Mouse (Mus musculus): ENCODE measurements around the gene Rassf4.

Gene Rassf4

GRCm38 (mm10) chr6:116673471-116674282, at the start of gene Rassf4:
TSS of gene Rassf4 (minus strand) at chr6:116673952.
- DNase-seq (ENCODE audit: low read depth, low spot score), result peak; percentile 45

DNA sequence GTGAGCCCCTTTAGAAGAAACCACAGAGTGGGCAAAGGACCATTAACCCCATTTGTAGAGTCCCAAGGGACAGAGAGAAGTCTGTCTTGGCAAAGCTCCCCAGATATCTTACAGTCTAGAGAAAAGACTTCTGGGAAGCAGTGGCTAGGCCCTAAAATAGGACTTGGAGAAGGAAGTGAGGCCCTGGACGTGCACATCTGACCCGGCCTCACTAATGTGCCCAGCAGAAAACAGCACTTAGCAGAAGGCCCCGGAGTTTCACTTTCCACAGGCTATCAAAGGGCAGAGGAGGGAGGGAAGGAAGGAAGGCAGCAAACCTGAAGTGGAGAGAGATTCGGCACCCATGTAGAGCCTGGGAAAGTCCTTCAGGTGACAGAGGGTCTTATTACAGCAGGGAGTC, 45.2 kb upstream of the Rassf4 start:
- DNase-seq (ENCODE audit: low read depth, low spot score), result no peak

DNA sequence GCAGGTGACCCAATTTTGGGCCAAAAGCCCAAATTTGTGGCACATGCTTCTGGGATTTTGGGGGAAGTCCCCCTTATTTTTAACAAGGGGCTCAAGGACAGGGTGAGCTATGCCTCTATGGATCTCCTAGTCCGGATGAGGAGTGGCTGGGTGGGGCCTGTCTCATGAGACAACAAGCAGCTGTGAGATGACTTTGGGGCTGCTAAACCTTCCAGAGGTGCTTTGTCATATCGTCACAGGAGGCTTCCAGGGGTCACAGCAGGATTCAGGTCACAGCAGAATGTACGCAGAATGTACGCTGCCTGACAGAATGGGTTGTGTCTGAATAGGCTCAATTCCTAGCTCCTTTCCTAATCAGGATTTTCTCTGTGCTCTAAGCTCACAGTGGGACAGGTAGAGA, 44.6 kb upstream of the Rassf4 start:
- DNase-seq (ENCODE audit: low read depth, low spot score), result no peak

DNA sequence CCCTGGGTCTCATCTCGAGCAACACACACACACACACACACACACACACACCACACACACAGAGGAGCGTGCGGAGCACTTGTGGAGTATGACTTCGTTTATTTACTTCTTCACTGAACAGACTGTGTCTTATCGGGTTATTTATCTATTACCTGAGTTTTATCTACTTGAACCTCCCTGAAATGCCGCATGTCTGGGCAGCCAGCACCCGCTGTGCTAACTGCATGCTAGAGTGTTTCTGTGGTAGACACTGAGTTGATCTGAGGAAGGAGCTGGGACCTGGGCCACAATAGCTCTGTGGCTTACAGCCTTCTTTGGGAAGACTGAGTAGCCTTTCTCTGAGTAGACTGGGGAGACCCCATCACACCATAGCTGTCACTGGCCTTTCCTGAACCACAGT, 44.1 kb upstream of the Rassf4 start:
- DNase-seq (ENCODE audit: low read depth, low spot score), result no peak

DNA sequence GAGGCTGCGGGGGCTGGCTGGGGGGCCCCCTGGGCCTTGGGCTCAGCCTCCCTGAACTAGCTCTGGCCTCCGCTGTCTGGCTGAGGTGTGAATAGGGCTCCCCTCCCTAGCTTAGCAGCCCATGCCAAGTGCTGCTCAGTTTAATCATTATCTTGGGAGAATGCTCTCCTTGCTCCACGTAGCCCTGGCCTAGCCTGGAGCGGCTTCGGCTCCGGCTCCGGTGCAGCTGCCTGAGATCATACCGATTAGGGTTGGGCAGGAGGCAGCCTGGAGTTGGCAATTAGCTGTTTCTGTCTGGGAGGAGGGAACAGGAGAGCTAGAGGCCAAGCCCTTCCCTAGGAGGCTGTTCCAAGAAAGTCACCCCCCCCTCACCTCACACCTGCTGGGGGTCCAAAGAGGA, 42.9 kb upstream of the Rassf4 start, which contains the start of gene Tmem72:
Gene Tmem72, minus strand, starts transcription at position 248 of the 400 bp plus-strand sequence.
- DNase-seq (ENCODE audit: low read depth, low spot score), result no peak

DNA sequence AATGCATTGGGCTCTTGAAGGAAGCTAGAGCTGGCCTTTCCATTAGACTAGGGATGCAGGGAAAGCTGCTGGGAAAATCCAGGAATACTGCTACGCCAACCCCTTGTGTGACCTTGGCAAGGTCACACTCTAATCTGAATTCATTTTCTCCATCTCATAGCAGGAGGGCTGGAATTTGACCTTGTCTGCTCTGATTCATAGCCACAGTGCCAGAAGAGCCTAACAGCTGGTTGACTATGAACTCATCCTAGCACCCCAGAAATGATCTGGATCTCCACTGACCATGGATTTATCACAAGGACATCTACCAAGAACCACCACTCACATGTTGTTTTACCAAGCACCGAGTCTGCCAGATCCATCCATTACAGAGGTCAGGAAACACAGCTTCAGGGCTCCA, 41.4 kb upstream of the Rassf4 start:
- no peak for DNase-seq (ENCODE audit: low read depth, low spot score)

DNA sequence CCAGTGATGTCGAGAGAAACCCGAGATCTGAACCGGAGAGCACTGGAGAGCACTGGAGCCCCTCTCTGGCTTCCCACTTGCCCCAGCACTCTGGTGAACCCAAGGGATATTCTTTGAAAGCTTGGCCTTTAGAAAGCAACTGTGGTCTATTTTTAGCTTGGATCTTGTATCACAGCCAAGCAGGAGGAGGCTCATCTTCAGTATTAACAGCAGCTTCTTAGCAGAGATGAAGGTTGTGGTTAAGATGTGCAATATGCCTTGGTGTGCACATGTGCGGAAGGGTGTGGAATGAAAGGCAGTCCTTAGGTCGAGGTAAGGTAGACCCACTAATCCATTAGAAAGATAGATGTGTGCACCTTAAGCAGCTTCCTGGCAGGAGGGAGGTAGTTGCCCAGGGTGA, 40.8 kb upstream of the Rassf4 start:
- DNase-seq (ENCODE audit: low read depth, low spot score), result no peak

- no peak for DNase-seq (ENCODE audit: low read depth, low spot score)
These were observed 40.2 kb upstream of the Rassf4 start for GRCm38 (mm10) chr6:116713966-116714365.

DNA sequence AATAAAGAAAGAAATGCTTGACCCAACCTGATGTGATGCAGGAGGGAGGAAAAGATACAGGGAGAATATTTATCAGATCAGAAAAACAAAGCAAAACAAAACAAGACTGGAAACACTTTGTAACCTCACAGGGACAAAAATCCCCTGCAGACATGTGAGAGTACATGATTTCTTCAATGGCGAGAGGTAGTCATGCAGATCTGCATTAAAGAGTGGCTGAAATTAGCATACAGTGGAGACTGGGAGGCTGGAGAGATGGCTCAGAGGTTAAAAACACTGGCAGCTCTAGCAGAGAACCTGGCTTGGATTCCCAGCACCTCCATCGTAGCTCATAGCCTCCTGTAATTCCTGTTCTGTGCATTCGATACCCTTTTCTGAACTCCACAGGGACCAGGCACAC, 38.8 kb upstream of the Rassf4 start:
- DNase-seq (ENCODE audit: low read depth, low spot score), result no peak

DNA sequence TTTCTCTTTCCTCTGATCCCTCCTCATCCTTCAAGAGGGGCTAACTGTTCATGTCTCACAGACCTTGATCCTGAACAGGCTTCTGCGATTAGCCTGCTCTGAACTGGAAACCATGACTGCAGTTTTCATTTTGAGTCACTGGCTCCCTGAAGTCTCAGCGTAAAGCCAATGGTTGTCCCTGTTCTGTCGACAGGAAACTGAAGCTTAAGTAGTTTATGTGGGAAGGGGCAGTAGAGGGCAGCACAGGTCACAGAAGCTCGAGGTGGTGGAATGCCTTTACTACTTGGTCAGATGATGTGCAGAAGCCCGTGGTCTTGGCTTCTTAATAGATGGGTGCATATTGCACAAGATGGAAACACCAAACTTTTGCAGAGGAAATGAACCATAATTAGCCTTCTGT, 38.3 kb upstream of the Rassf4 start:
- DNase-seq (ENCODE audit: low read depth, low spot score), result no peak

DNA sequence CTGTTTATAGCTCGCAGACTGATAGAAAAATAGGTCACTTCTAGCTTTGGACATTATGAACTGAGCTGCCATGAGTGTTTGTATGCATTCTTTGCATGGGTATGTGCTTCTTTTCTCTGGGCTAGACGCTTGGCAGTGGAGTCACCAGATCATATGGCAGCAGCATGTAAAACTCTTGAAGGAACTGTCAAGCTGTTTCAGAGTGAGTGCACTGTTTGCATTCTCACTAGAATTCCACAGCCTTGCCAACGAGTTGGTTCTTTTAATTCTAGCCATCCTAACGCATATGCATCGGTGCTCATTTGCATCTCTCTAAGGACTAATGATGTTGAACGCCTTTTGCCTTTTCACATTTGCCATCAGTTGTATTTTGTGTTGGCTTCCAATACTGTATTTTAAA, 30.6 kb upstream of the Rassf4 start:
- no peak for DNase-seq (ENCODE audit: low read depth, low spot score)

GRCm38 (mm10) chr6:116700821-116701220, 27.1 kb upstream of the Rassf4 start:
- DNase-seq (ENCODE audit: low read depth, low spot score), result no peak

DNA sequence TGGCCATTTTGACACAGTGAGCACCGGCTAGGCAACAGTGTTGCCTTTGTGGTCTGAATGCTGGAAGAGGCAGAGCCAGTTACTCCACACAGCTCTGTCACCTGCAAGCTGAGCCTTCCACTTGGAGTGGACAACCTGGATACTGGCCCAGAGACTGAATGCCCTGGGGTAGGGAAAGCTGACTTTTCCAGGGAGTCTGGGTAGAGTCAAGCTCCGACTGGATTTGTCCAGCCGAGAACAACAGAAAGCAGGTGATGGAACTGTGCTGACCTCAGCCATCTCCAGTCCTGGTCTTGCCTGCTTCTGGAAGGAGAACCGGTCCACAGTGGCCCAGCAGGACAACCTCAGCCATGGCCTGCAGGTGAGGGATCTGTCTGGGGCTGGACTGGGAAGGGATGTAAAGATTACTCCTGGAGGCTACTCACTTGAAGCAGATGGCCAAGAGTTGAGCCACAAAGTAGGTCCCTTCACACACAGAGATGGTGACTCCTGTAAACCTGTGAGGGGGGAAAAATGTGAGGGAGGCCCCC, 24.2 kb upstream of the Rassf4 start:
- no peak for DNase-seq (ENCODE audit: low read depth, low spot score)

DNA sequence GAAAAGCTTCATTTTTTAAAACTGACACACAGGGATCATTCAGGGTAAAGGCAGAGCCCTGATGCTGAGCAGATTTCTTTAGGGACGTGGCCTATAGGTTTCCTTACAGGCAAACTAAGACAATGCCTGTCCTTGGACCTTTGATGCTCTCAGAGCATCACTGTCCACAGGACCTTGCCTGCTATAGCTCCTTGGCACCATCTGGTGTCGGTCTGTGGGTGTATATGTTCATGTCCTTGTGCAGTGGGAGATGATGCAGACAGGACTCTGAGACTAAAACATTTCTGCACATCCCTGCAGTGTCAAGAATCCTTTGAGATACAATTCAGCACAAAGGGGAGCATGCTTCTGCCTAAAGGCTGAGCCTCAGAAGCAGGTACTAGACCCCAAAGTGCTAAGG, 23.7 kb upstream of the Rassf4 start:
- no peak for DNase-seq (ENCODE audit: low read depth, low spot score)

DNA sequence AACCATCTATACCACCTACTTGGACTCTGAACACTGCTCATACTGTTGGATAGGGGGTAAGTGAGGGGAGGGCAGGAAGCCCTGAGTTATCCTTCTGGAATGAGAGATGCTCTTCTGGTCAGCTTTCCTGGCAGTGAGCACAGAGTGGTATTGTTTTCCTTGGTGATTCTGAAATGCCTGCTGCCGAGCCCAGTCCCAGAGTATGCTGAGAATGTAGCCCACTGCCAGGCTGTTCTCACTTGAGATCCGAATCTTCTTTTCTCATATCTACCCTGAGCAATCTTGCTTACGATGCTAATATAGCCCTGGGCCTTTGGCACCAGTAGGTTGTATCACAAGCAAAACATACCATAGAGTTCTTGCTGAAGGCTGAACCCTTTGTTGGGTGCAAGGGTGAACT, 20.6 kb upstream of the Rassf4 start:
- no peak for DNase-seq (ENCODE audit: low read depth, low spot score)

DNA sequence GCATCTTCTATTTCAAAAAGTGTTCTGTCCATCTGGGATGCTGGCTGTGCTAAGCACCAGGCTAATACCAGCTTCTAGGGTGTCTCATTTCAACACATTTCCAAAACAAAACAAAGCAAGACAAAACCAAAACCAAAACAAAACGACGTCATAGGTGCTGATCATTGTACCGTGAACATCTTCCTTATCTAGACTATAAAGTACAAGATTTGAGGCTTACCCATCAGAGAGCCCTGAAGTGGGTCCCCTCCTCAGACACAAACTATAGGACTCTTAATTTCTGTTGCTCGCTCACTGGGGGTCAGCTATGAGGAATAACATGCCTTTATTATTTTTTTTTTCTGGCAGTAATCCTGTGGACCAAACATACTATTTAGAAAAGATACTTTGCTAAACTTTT, 19.9 kb upstream of the Rassf4 start:
- no peak for DNase-seq (ENCODE audit: low read depth, low spot score)

DNA sequence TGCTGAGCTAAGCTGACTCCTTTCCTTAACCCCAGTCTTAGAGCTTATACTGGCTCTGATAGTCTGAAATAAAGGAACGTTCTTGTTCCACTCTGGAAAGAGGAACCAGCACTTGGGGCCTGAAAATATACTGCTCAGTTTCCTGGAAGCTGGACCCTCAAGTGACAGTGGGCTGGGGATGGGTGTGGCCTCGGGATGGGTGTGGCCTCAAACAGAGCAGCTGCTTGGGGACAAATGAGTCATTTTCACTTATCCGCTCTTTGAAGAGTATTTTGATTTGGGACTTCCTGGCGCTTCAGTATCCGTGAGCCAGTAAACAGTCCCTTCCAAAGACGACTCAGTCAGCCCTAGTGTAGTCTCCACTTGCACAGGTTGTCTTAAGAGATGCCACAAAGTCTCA, 8.6 kb upstream of the Rassf4 start:
- no peak for DNase-seq (ENCODE audit: low read depth, low spot score)

DNA sequence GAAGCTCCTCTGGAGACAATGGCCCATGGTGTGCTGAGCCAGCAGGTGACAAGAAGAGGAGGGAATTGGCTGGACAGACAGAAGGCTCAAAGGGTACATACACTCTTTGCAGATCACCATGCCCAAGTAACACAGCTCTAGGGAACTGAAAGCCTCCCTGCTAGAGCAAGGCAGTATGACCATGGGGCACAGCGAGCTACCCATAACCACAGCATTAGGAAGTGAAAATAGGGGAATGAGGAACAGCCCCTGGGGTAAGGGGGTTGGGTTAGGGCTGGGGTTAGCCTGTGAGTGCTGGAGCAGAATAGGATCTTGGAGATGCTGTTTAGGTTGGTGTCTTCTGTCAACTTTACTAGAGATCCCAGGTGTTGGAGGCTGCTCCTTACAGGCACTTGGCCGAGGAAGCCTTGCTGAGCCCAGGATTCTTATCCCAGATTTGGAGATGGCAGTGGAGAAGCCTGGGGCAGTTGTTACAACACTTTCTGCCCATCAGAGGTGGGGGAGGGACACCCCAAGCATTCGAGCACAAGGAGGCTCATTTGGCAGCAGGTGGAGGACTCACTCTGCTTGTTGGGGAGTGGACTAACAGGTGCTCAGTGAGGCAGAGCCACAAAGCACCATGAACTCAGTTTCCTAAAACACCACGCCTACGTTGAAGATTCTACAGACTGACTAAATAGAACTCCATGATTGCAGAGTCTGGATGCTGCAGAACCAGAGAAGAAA, 6.0 kb upstream of the Rassf4 start:
- no peak for DNase-seq (ENCODE audit: low read depth, low spot score)

- DNase-seq (ENCODE audit: low read depth, low spot score), result no peak
These were observed 3.6 kb upstream of the Rassf4 start for GRCm38 (mm10) chr6:116677321-116677720.

DNA sequence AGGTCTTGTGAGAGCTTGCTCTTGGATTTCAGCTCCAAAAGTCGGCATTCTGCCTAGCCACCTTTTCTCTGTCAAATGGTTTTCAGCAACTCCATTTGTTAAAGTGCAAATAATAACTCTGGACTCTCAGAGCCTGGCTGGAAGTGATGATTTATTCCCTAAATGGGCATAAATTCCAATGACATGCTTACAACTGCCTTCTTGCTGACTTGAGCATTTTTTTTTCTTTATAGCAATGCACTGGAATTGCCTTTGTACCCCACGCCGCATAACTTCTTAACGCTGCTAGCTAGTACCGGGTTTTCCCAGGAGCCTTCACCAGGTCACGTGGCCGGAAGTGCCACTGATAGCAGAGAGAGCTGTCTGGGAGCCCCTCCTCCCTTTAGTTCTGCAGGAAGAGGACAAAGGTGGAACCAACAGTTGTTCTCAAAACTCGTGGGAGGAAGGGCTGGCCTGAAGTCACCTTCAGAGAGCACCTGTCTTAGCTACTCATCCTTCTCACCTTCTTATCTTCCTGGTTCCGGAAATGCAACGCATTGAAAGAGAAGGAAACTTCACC, 2.7 kb upstream of the Rassf4 start:
- no peak for DNase-seq (ENCODE audit: low read depth, low spot score)

- no peak for DNase-seq (ENCODE audit: low read depth, low spot score)
These were observed 633 bp upstream of the Rassf4 start for GRCm38 (mm10) chr6:116674283-116674886.

GRCm38 (mm10) chr6:116672349-116672748, 1.4 kb downstream of the Rassf4 start:
- DNase-seq (ENCODE audit: low read depth, low spot score), result no peak

Measured in CD4-positive helper T cell, adult 2 months (primary cell).